Mouse (Mus musculus): Measurements from ENCODE around the gene Sync.
A peak's percentile ranks its signal among the peaks of the same experiment; 100 is the strongest.

- TF ChIP-seq CTCF (IDR thresholded peaks at IDR 0.05; ENCODE audit: control insufficient read depth, insufficient read depth, low read length) (no peak), POLR2A (IDR thresholded peaks at IDR 0.05; ENCODE audit: borderline replicate concordance, control insufficient read depth, low read depth, low read length) (peak; percentile 63)
Measured at GRCm38 (mm10) chr4:129335216-129336074, 48.0 kb downstream of the Sync start, which contains the start of the genes Rbbp4 and Zbtb8os.
